Mouse (Mus musculus) embryonic facial prominence, embryonic 11.5 days (tissue): ENCODE results near the gene Mcrs1. TPM values are rescaled to one million over a fixed set of nuclear protein-coding genes. Genes with fewer than 3 reads are reported as not detected.

Experiments
- ATAC-seq: fragments of 200-750 bp; cut with Nextera tagmentation; replicated peaks from 2 replicates; pipeline ENCODE4 v1.8.0; 2017; ENCODE audit warnings: low read depth; ENCODE audit not compliant: insufficient number of reproducible peaks, low FRiP score, low TSS enrichment
- DNase-seq: peaks from one replicate; pipeline ENCODE4 v3.0.0-alpha.2; 2015; ENCODE audit warnings: low spot score
- H3K27ac ChIP-seq: fragments of 300-500 bp; sonication (generic); replicated peaks from 2 replicates; pipeline ENCODE4 v1.5.1; 2014; ENCODE audit warnings: mild to moderate bottlenecking, low read depth, low read length, control low read depth
- H3K27me3 ChIP-seq: fragments of 300-500 bp; sonication (generic); 2 replicates; pipeline ENCODE4 v1.6.1; 2014; ENCODE audit warnings: mild to moderate bottlenecking, low read length, moderate library complexity, mixed read lengths; ENCODE audit not compliant: control insufficient read depth, insufficient read depth
- H3K36me3 ChIP-seq: fragments of 300-500 bp; sonication (generic); replicated peaks from 2 replicates; pipeline ENCODE4 v1.6.1; 2014; ENCODE audit warnings: low read depth, mild to moderate bottlenecking, low read length, moderate library complexity, mixed read lengths; ENCODE audit not compliant: control insufficient read depth, insufficient read depth
- H3K4me1 ChIP-seq: fragments of 300-500 bp; sonication (generic); 2 replicates; pipeline ENCODE4 v1.6.1; 2014; ENCODE audit warnings: low read length, mixed read lengths; ENCODE audit not compliant: control insufficient read depth, insufficient read depth
- H3K4me2 ChIP-seq: fragments of 300-500 bp; sonication (generic); 2 replicates; pipeline ENCODE4 v1.6.1; 2014; ENCODE audit warnings: low read depth, mild to moderate bottlenecking, control low read depth, low read length, moderate library complexity
- H3K4me3 ChIP-seq: fragments of 300-500 bp; sonication (generic); 2 replicates; pipeline ENCODE4 v1.5.1; 2014; ENCODE audit warnings: low read depth, low read length, control low read depth
- H3K9ac ChIP-seq: fragments of 300-500 bp; sonication (generic); replicated peaks from 2 replicates; pipeline ENCODE4 v1.6.1; 2014; ENCODE audit warnings: mild to moderate bottlenecking, control low read depth, low read length
- H3K9me3 ChIP-seq: fragments of 300-500 bp; sonication (generic); replicated peaks from 2 replicates; pipeline ENCODE4 v1.6.1; 2016; ENCODE audit warnings: mild to moderate bottlenecking, low read length, inconsistent platforms, mixed read lengths; ENCODE audit not compliant: control insufficient read depth
- WGBS: fragments of 180-500 bp; shearing (Covaris S2); extraction: QIAGEN DNeasy Blood & Tissue Kit; methylation state at CpG from one replicate; pipeline ENCODE4 v1.1.7; 2014; 5-methylcytosine and 5-hydroxymethylcytosine counted together
- polyA plus RNA-seq: library from polyadenylated mRNA; unstranded; fragments of >200 nt; fragmentation: Nextera tagmentation; extraction: Ambion mirVana; gene quantifications from 2 replicates; pipeline ENCODE4 v1.2.1, GENCODE M21; 2014

Gene Mcrs1
- polyA plus RNA-seq, 1 experiment from 2014 or later, result 161 TPM

DNA sequence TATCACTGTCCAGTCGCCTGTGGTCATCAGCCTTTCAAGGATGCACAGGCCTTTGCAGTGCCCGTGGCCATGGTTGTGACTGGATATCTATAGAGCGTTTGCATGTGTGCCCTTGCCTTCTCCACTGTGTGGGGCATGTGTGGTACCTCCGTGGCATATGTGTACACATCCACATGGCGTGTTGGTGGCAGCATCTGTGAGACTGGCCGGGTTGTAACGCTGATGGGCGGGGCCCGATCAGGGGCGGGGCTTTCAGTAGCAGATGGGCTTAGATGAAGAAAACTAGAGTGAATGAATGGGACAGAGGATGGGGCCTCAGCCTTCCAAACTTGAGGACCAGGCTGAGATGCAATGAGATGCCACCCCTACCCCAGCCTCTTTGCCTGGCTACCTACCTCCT is 19.8 kb downstream of the Mcrs1 start:
- DNase-seq (no peak), ATAC-seq (no peak)
- H3K4me3 ChIP-seq, result no peak overlapping the region
- no peaks in the 10 kb centered on the region for H3K36me3 ChIP-seq
- no peaks in the 10 kb centered on the region for H3K9me3 ChIP-seq
- no peaks in the 10 kb centered on the region for H3K4me1 ChIP-seq
- H3K4me2 ChIP-seq, result no peak overlapping the region
- no peak overlapping the region for H3K9ac ChIP-seq
- H3K27me3 ChIP-seq, result peaks cover 17% of the 10 kb centered on the region
- no peak overlapping the region for H3K27ac ChIP-seq
- 71% methylated on average over 10 of the region's 10 CpGs for WGBS

GRCm38 (mm10) chr15:99226090-99226489 is 25.7 kb downstream of the Mcrs1 start:
- H3K9me3 ChIP-seq, result no peaks in the 10 kb centered on the region
- no peak for ATAC-seq
- H3K27me3 ChIP-seq, result peaks cover 63% of the 10 kb centered on the region
- no peaks in the 10 kb centered on the region for H3K36me3 ChIP-seq
- no peak overlapping the region for H3K9ac ChIP-seq
- no peak overlapping the region for H3K4me2 ChIP-seq
- H3K4me3 ChIP-seq, result no peak overlapping the region
- WGBS, result 12% methylated on average over 14 of the region's 14 CpGs
- H3K4me1 ChIP-seq, result peaks cover 14% of the 10 kb centered on the region
- DNase-seq, result no peak
- no peak overlapping the region for H3K27ac ChIP-seq

GRCm38 (mm10) chr15:99225081-99225810 is 26.5 kb downstream of the Mcrs1 start:
- H3K36me3 ChIP-seq, result no peaks in the 10 kb centered on the region
- no peak for ATAC-seq
- H3K4me1 ChIP-seq, result peaks cover 14% of the 10 kb centered on the region
- H3K4me2 ChIP-seq, result peak overlapping the region; percentile 68
- H3K9ac ChIP-seq, result no peak overlapping the region
- H3K27me3 ChIP-seq, result peaks cover 63% of the 10 kb centered on the region
- peak overlapping the region; percentile 31 for H3K4me3 ChIP-seq
- peak; percentile 42 for DNase-seq
- H3K27ac ChIP-seq, result no peak overlapping the region
- H3K9me3 ChIP-seq, result no peaks in the 10 kb centered on the region
- WGBS, result under 1% methylated on average over 22 of the region's 22 CpGs

- no peak for ATAC-seq
- peak within 1 kb of the TSS; percentile 32 for H3K9ac ChIP-seq
- H3K4me1 ChIP-seq, result peaks cover 14% of the 10 kb centered on the region
Observed at GRCm38 (mm10) chr15:99224208-99224911, 27.4 kb downstream of the Mcrs1 start, which contains the start of gene Kcnh3. TSS of gene Kcnh3 (plus strand) at chr15:99224861.

GRCm38 (mm10) chr15:99223585-99224207 is 28.1 kb downstream of the Mcrs1 start:
- 1% methylated on average over 46 of the region's 46 CpGs for WGBS
- Histone ChIP-seq H3K4me2 (peak overlapping the region; percentile 68), H3K27me3 (peaks cover 62% of the 10 kb centered on the region), H3K9ac (peak overlapping the region; percentile 32), H3K9me3 (no peaks in the 10 kb centered on the region), H3K27ac (no peak overlapping the region), H3K4me1 (peaks cover 14% of the 10 kb centered on the region), H3K4me3 (peak overlapping the region; percentile 31), H3K36me3 (no peaks in the 10 kb centered on the region)
- ATAC-seq (no peak), DNase-seq (peak; percentile 53)

More at GRCm38 (mm10) chr15:99224208-99224911, 27.4 kb downstream of the Mcrs1 start, which contains the start of gene Kcnh3:
- no peaks in the 10 kb centered on the region for H3K9me3 ChIP-seq
- WGBS, result under 1% methylated on average over 57 of the region's 66 CpGs
- H3K4me2 ChIP-seq, result peak within 1 kb of the TSS; percentile 68
- H3K36me3 ChIP-seq, result no peaks in the 10 kb centered on the region
- peak within 1 kb of the TSS; percentile 31 for H3K4me3 ChIP-seq
- no peak within 1 kb of the TSS for H3K27ac ChIP-seq
- H3K27me3 ChIP-seq, result peaks cover 63% of the 10 kb centered on the region
- DNase-seq, result peak; percentile 60

DNA sequence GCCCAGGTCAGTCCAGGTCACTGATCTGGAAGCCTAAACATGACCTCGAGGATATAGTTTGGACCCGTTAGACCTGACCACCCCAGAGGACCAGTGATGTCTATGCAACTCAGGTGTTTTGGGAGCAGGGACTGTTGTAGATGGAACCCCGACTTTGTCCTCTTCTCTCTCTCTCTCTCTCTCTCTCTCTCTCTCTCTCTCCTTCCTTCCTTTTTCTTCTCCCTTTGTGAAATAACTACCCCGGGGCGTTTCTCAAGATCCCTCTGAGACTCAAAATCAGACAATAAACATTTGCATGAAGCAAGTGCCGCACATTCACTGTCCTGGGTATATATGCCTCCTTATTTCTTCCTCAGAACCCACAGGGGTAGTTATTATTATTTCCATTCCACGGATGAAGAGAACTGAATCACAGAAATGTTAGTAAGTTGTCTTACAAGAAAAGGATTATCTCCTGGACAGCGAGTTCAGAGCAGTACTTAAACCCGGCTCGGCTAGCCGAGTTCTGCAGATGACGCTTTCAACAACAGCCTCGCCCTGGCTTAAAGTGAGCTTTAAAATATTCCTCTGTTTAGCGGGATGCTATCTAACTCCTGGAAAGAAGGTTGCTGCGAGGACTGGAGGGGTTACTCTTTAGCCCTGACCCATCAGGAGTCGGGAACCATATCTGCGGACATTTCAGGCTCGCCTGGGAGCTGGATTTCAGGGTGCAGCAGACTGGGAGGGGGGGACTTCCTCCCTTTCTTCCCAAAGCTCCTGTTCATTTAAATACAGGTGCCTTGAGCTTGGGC is 28.8 kb downstream of the Mcrs1 start:
- DNase-seq (no peak), ATAC-seq (no peak)
- 6% methylated on average over 18 of the region's 18 CpGs for WGBS
- H3K9ac ChIP-seq, result no peak overlapping the region; the same call in 1 of the 2 replicates
- H3K4me3 ChIP-seq, result peak overlapping the region; percentile 31
- H3K27me3 ChIP-seq, result peaks cover 56% of the 10 kb centered on the region
- no peak overlapping the region for H3K27ac ChIP-seq
- peaks cover 14% of the 10 kb centered on the region for H3K4me1 ChIP-seq
- H3K9me3 ChIP-seq, result no peaks in the 10 kb centered on the region
- H3K4me2 ChIP-seq, result peak overlapping the region; percentile 68
- H3K36me3 ChIP-seq, result no peaks in the 10 kb centered on the region

- no peak overlapping the region for H3K27ac ChIP-seq
- H3K27me3 ChIP-seq, result peaks cover 41% of the 10 kb centered on the region
- ATAC-seq (peak; percentile 65), DNase-seq (peak; percentile 66)
- no peak overlapping the region for H3K9ac ChIP-seq
- H3K36me3 ChIP-seq, result no peaks in the 10 kb centered on the region
- H3K4me3 ChIP-seq, result no peak overlapping the region
- 5% methylated on average over 8 of the region's 8 CpGs for WGBS
- H3K4me1 ChIP-seq, result peaks cover 14% of the 10 kb centered on the region
- no peak overlapping the region for H3K4me2 ChIP-seq
- H3K9me3 ChIP-seq, result no peaks in the 10 kb centered on the region
Observed at GRCm38 (mm10) chr15:99221315-99221952, 30.3 kb downstream of the Mcrs1 start.
